Mouse (Mus musculus) E14TG2a.4 (cell line): Measurements from ENCODE around the gene Spp2.

Source experiments
- CTCF ChIP-seq: conservative IDR thresholded peaks from 2 replicates; pipeline ENCODE4 v1.5.1; 2014; ENCODE audit warnings: low read length
- POU5F1 ChIP-seq: IDR thresholded peaks from 2 replicates; pipeline ENCODE4 v1.6.1; 2014; ENCODE audit warnings: low read length, borderline replicate concordance

GRCm38 (mm10) chr1:88472258-88472657 is 65.5 kb downstream of the Spp2 start:
- TF ChIP-seq CTCF, result no peak
- no peak for TF ChIP-seq POU5F1
